Mouse (Mus musculus) frontal cortex, adult 2 months (tissue): ENCODE results near the gene Htra1. TPM values are rescaled to one million over a fixed set of nuclear protein-coding genes. Genes with fewer than 3 reads are reported as not detected.

ENCODE experiments used
- DNase-seq, 2 experiments: peaks; one replicate each; pipeline ENCODE4 v3.0.0; 2022; ENCODE audit warnings: low spot score in 1 of 2; ENCODE audit errors: extremely low spot score in 1 of 2
- polyA plus RNA-seq: library from polyadenylated mRNA; depleted of rRNA; stranded (reverse); fragments of >200 nt; gene quantifications from 2 replicates; pipeline ENCODE4 v1.2.3, GENCODE M21; 2012; rRNA removed

The Htra1 gene
- polyA plus RNA-seq, 1 experiment, result 172 TPM

- DNase-seq, result peak in 1 of 2 experiments; percentile 50
Observed at GRCm38 (mm10) chr7:130993907-130994306, 58.0 kb downstream of the Htra1 start.

DNA sequence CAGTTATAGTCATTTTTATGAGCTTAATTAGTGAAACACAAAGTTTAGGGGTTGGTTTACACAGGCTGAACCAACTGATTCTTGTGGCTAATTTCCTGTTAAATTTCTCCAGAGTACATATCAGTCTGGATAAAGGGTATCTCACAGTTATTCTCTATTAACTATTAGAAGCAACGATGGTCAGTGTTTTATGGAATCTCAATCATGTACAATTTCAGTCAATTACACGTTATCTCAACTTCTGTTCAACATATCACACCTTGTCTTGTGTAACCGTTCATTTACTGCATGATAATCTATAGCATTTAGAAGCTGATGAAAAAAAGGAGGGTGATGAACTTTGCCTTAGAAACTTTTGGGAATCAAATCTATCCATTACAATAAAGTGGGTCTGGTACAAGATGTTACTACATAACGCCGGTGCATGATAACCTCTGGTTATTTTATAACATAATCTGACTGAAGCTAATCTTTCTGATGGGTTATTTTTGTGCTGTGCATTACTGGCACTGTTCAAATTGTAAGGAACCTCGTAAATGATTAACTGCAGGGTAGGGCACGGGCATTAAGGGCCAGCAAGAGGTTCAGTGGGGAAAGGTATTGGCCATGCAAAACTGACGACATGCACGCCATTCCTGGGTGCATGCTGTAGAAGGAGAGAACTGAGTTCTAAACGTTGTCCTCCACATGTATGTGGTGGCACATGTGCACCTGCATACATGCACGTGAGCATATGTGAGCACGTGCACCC lies 66.2 kb downstream of the Htra1 start:
- no peak for DNase-seq

- DNase-seq, result no peak
Observed at GRCm38 (mm10) chr7:131004071-131004470, 68.2 kb downstream of the Htra1 start.

- no peak for DNase-seq
Observed at GRCm38 (mm10) chr7:131007221-131007620, 71.3 kb downstream of the Htra1 start.

DNA sequence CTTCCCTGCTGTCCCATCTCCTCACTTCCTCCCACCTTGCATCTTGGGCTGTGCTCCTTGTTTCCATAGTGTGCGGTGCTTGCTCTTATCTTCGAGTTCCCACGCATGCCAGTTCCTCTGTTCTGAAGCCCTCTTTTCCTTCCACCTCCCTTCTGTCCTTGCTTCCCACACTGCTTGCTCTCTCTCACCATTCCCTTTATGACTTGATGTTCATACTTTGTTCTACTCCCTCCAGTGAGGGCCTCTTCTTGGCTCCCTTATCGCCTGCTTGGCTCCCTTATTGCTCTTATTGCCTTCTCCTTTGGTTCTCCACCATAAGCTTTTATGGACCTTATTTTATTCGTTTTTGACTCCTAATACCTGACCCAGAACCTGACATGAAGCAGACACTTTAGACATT lies 73.3 kb downstream of the Htra1 start:
- no peak for DNase-seq

- no peak for DNase-seq
Observed at GRCm38 (mm10) chr7:131011901-131012300, 76.0 kb downstream of the Htra1 start.

- no peak for DNase-seq
Observed at GRCm38 (mm10) chr7:131019181-131019580, 83.3 kb downstream of the Htra1 start.

DNA sequence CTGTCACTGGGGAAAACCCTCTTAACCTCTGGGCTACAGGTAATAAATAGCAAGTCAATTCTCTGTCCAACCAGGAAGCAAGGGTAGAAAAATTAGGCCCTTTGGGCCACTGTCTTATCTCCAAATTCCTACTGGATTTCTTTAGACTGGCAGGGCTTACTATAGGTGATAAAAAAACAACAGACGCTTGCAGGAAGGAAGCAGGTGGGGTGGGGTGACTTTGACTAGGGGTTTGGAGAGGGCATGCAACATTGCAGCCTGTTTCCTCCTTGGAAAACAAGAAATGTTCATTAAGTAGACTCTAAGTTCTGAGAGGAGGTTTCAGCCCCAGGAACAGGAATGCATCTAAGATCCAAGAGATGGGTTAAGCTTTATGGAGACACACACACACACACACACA lies 88.9 kb downstream of the Htra1 start:
- DNase-seq, result no peak

DNA sequence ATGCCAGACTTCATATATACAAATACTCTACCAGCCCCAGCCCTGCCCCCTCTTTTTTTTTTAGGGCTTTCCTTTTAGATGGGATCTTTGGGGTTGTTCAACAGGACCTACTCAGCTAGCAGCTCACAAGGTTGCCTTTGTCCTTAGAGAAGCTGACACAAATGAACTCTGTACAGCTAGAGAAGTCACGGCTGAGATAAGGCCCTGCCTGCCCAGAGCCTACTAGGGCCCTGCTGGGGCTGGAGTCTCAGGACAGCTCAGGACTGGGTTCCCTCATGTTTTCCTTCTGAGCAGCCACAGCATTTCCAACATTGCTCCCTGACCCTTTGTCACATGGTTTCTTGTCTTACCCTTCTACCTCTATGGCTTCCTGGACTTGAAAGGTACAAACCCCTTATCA lies 91.6 kb downstream of the Htra1 start:
- no peak for DNase-seq

- no peak for DNase-seq
Observed at GRCm38 (mm10) chr7:131031755-131032154, 95.8 kb downstream of the Htra1 start, which contains the start of gene Dmbt1. Gene Dmbt1, plus strand, starts transcription at chr7:131032053.

Other genes starting within 250 kb of the Htra1 start
- 0.50 and 0.62 TPM in 2 replicates for gene Btbd16, start 162.0 kb upstream of the Htra1 start, polyA plus RNA-seq
- gene Plekha1, start 70.4 kb upstream of the Htra1 start, polyA plus RNA-seq, result 155 and 156 TPM in 2 replicates
- 0.04 TPM in 1 of 2 replicates, not detected in the other for gene Dmbt1, start 95.9 kb downstream of the Htra1 start, polyA plus RNA-seq
- gene 4933402N03Rik, start 210.2 kb downstream of the Htra1 start, polyA plus RNA-seq, result not detected in 2 replicates
- gene 5430419D17Rik, start 238.3 kb downstream of the Htra1 start, polyA plus RNA-seq, result 0.06 and 0.17 TPM in 2 replicates